Mouse (Mus musculus): ENCODE data around the gene Cog7. TPM values are rescaled to one million over a fixed set of nuclear protein-coding genes. Genes with fewer than 3 reads are reported as not detected.
A peak's percentile ranks its signal among the peaks of the same experiment; 100 is the strongest.

Gene Cog7
- total RNA-seq, 2 experiments from 2014 or later = 24.3 to 25.3 TPM

DNA sequence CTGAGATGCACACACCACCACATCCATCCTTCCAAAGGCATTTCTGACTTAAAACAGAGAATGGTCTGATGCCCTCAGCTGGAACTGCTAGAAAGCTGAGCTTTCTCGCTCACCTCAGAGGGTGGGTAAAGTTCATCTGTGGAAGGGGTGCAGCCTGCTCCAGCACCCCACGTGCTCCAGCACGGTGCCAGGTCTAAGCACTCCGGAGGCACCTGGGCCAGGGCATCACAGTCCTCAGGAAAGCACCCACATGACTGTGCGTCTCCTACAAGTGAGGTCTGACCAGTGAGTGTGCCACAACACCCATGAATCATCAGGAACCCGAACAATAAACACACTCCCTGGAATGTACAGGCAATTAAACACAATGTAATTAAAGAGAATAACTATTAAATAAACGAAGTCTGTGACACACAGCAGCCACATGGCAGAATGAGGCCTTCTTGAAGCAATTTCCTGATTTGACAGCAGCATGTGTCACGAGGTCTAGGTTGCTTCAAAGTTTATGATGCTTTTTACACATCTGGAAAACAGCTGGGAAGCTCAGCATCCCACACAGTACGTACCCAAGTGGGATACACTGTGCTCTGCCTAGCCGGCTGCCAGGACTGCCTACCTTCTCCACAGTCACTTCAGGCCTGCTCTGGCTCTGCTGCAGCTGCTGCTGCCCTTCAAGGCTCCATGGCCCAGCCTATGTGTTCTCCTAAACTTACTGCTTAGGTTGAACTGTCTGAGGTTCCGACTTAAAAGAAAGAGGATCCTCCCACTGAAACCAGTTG lies 26.4 kb downstream of the Cog7 start:
- no peak for DNase-seq

DNA sequence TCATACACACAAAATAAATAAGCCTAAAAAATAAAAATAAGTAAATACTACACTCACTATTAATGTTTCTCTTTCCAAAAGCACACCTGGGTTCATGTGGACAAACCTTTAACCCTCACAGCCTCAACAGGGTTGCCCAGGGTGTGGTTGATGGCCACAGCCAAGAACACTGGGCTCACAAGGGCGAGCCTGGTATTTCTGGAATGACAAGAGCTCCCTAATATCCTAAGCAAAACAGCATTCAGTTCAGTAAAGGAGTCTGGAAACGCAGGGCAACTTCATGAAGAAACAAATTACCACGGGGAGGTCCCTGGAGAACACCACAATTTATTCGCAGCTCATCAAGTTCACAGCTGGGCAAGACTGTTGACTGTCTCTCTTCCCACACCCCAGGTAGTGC lies 34.0 kb downstream of the Cog7 start:
- no peak for DNase-seq

DNA sequence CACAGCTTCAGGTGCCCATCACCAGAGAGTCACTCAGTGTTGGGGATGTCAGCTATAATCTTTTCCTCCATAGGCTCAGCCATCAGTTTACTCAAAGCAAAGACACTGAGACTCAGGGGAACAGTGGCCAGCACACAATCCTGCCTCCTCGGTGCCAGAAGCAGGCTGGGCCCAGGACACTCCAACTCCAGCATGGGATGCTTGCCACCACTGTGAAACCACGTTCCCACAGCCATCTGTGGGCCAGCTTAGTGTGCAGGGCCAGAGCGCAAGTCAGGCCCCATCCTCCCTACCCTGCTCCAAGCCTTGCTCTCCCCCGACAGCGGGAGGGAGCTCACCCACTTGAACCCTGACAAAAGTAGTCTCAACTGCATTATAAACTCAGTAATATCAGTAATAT lies 35.3 kb downstream of the Cog7 start:
- DNase-seq = no peak

- no peak for DNase-seq
Measured at GRCm38 (mm10) chr7:121942371-121942770, 39.1 kb downstream of the Cog7 start.

- DNase-seq = no peak
Measured at GRCm38 (mm10) chr7:121941640-121942039, 39.9 kb downstream of the Cog7 start.

DNA sequence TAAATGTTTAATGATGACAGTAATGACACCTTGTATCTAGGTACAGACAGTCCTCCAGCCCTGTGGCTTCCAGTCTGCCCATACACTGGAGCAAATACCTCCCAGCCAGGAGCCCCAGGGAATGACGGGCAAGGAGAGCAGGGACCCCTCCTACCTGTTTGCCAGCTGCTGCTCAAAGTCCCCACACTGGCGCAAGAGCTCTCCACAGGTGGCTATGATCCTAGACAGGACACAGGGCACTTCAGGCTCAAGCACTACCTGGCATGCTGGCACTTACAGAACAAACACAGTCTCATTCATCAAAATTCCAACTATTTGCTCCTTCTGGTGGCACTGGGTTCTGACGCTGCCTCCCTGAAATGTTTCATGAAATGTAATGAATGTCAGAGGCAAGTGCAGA lies 40.5 kb downstream of the Cog7 start:
- DNase-seq = no peak

DNA sequence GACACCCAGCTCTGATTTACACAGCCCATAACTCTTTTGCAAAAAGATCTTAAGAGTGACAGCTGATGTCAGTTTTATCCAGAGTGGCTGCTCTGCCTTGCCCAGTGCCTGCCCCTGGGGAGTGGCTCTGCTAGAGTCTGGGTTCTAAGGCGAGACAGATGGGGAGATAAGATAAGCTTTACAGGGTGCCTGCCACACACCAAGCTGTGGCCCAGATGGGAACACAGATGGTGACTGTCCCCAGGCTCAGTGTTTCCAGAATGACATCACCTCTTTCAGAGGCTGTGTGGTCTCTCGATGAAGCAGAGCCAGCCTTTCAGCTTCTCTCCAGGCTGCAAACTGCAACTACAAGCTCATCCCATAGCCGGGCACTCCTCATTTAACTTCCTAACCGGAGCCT lies 41.8 kb downstream of the Cog7 start:
- no peak for DNase-seq

DNA sequence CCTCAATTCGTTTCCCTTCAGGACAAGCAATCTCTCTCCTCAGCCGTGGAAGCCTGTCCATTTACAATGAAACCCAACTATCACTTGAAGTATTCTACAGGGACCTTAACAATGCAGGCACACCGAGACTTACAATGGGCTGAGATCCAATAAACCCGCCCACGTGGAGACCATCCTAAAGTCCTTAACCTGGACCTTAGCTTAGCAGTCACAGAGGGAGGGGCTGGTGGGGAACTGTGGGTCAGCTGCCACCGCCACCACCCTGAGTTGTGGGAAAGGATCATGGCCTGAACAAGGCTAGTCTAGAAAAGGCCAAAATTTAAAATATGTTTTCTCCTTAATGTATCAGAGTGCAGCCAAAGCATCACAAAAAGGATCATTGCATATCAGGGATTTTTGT lies 42.3 kb downstream of the Cog7 start:
- DNase-seq = no peak

- no peak for DNase-seq
Measured at GRCm38 (mm10) chr7:121938124-121938891, 43.2 kb downstream of the Cog7 start.

- no peak for DNase-seq
Measured at GRCm38 (mm10) chr7:121936861-121937630, 44.5 kb downstream of the Cog7 start.

DNA sequence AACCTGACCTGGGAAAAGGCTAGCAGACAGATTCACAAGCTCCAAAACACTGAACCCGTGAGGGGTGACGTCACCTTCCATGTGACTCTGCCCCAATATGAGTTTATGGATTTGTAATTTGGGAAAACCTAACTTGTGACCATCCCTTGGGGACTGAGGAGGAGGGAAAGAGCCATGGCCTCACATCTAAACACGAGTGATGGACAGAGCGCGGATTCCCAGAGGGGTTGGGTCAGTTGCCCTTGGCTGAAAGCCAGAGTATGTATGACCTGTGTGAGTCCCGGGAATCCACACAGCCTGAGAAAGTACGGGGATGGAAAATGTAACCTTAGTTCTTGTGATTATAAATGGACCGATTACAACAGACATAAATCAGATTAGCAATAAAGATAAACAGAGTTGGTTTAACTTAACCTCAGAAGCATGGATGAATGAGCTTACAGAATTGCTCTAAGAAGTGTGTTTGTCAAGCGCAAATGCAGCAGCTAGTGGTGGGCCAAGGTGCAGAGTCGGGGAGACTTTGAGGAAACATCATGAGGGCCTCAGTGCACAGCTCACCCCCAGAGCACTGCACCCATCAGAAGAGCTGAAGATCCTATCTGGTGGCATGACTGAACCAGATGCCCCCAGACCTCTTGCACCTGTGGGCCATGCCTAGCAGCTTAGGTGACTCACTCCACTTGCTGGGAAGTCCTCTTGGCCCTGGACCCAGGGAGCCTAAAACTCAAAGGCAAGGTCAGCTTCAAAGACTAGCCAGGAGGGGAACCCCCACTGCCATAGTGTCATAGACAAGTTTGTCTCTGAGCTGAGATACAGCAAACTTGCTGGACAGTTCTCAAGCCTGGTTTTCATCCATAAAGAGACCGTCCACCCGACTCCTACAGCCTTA lies 45.4 kb downstream of the Cog7 start:
- peak; percentile 31 for DNase-seq

- DNase-seq = no peak
Measured at GRCm38 (mm10) chr7:121934346-121934745, 47.2 kb downstream of the Cog7 start.

- no peak for DNase-seq
Measured at GRCm38 (mm10) chr7:121933675-121934074, 47.8 kb downstream of the Cog7 start.

- no peak for DNase-seq
Measured at GRCm38 (mm10) chr7:121931246-121931645, 50.3 kb downstream of the Cog7 start.

GRCm38 (mm10) chr7:121927882-121928281 lies 53.6 kb downstream of the Cog7 start:
- no peak for DNase-seq

DNA sequence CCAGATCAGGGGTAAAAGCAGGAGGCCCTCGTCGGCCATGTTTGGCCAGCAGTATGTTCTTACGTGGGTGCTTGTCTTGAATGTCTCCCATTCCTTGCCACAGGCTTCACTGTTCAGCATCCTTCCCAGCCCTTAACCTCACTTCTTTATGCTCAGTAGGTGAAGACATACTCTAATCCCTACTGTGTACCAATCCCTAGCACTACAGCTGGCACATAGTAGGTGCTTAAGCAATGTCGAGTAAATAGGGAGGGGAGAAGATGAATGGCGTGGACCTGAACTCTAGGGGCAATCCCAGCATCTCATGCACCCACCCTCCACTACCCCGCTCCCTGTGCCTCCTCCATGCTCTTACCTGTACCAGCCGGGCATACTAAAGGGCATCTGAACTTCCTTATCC lies 57.1 kb downstream of the Cog7 start:
- no peak for DNase-seq

DNA sequence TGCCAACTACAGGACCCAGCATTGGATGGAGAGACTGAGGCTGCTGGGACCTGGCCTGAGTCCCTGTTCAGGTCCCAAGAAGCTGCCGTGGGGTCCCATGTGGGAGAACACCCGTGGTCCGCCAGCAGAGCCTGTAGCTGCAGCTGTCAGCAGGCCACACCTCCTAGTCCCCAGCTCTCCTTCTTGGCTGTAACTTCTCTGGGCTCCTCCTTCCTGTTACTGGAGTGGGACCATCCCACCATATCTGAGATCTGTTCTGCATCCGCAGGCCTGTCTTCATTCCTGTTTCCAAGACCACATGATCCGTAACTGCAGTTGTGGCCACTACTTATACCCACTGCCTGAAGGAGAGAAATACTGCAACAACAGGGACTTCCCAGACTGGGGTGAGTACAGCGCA lies 67.6 kb downstream of the Cog7 start:
- DNase-seq = no peak

- DNase-seq = no peak
Measured at GRCm38 (mm10) chr7:121912250-121912649, 69.3 kb downstream of the Cog7 start.

DNA sequence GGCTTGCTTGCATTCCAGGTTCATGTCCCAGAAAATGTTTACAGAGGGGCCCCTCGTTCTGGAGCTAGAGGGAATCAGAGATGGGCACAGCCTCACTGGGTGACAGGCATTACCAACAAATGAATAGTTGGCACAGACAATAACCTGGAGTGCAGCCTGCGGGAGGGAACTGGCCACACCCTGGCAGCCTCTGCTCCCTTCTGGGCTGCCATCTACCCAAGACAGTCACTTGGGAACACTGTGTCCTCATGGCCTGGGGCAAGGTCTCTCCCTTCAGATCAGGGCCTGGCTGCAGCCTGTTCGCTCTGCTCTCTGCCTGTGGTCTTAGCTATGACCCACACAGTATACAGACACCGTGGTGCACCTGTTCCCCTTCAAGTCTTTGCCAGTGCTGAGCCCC lies 74.6 kb downstream of the Cog7 start:
- peak; percentile 58 for DNase-seq

DNA sequence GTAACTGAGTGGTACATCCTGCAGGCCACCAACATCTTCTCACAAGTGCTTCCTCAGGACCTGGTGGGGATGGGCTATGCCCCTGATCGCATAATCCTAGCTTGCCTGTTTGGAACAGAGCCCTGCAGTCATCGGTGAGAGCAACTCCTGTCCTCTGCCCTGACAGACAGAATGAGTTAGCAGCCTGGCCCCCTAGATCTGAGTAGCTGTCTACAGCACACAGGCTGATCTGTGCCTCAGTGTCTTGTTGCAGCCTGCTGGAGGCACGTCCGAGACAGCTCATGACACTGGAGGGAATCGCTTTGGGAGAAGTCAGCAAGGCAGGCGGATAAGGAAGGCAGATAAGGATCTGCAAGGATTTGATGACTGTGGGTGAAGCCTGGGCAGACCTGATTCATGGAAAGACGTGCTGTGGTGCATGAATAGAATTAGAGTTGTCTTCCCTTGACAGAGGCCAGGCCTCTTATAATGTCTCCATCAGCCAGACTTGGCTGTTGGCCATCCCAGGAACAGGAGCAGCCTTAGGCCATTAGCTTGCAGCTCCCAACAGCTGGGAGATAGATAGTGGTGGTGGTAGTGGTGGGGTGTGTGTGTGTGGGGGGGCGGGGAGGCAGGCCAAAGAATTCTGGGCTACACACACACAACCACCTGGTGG lies 78.6 kb downstream of the Cog7 start:
- DNase-seq = peak; percentile 19

DNA sequence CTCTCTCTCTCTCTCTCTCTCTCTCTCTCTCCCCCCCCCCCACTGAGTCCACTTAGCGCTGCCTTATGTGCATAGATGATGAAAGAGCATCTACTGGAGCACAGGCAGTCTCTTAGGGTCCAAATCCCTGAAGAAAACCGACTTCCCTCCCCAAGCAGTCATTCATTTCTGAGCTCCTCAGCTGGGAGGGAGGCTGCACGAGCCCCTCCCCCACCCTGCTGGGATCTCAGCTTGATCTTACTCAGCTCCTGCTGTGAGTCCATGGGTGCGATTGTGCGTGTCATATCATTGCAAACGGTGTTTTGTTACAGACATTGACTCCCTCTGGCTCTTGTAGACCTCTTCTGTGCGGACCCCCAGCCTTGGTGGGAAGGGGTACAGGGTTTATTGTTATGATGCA lies 81.6 kb downstream of the Cog7 start:
- DNase-seq = peak; percentile 18
